Mouse (Mus musculus): ENCODE results near the gene Csnka2ip. TPM values are rescaled to one million over a fixed set of nuclear protein-coding genes. Genes with fewer than 3 reads are reported as not detected.

The Csnka2ip gene
- total RNA-seq (2014; fragmentation: Nextera tagmentation) (not detected in 2 replicates), total RNA-seq (2017) (not detected in 2 replicates)

GRCm38 (mm10) chr16:64602308-64602707 lies at the start of gene Csnka2ip:
Gene Csnka2ip (minus strand): TSS chr16:64602408.
- ATAC-seq (replicated peaks; ENCODE audit: poor library complexity, severe bottlenecking), result no peak

DNA sequence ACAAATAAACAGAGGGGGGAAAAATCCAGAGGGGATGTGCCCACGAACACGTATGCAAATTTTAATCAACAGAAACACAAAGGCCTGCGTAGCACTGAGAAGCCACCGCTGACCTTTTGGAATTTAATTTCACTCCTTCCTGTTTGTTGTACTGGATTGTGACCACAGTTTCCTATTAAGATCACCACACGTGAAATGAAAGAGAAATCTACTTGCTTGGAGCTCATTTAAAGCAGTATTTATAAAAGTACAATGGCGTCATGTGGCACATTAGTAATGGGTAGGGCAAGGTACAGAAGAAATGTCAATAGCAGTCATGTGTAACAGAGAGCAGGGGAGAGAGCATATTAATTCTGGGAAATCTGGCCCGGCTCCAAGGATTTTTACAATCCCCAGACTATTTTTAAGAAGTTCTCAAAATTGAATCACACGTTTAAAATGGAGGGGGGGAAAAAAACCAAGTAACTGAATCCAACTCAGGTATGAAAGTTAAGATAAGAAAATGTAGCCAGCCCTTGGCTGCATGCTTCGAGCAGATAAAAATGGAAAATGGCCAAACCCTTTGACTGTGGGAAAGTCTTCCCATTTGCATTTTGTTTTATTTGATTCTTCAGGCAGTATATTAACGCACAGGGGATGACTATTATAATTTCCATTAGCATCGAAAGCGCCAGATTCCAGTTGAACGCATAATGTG lies 47.5 kb upstream of the Csnka2ip start:
- no peak for ATAC-seq (replicated peaks; ENCODE audit: poor library complexity, severe bottlenecking)

- no peak for ATAC-seq (replicated peaks; ENCODE audit: poor library complexity, severe bottlenecking)
Observed at GRCm38 (mm10) chr16:64647771-64648170, 45.6 kb upstream of the Csnka2ip start.

DNA sequence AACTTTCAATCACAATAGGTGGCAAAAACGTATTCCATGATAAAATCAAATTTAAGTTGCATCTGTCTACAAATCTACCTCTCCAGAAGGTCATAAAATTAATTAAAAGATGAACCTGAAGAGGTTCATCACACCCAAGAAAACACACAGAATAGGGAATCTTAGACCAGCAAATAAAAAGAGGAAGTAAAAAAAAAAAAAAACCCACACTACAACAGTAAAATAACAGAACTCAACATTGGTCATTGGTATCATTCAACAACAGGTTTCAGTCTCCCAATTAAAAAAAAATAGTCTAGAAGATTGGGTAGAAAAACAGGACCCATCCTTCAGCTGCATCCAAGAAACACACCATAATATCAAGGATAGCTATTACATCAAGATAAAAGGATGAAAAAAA lies 32.9 kb upstream of the Csnka2ip start:
- no peak for ATAC-seq (replicated peaks; ENCODE audit: poor library complexity, severe bottlenecking)

DNA sequence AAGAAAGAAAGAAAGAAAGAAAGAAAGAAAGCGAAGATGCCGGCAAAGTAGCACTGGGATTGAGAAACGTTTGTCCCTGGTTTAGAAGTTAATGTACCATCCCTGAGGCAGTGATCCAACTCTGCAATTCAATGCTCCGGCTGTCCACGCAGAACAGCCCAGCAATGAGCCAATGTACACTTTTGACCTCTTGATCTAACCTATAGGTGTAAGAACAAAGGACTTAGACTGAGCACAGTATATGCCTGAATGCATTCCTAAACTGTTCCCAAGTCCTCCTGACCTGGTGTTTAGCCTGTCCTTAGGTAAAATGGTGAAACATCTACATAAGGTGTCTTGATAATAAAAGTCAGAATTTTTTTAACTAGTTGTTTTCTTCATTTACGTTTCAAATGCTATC lies 17.9 kb upstream of the Csnka2ip start:
- ATAC-seq (replicated peaks; ENCODE audit: poor library complexity, severe bottlenecking), result no peak

DNA sequence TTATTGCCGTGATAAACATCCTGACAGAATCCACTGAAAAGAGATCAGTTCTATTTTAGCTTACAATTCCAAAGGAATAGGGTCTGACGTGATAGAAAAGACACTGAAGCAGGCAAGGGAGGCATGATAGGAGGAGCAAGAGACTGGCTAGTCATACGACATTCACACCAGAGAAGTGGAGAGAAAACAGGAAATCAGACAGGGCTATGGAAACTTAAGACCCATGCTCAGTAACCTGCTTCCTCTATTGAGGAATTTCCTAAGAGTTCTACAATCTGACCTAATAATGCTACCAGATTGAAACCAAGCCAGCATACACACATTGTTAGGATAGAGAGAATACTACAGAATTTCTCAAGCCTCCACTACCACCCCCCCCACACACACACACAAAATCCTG lies 12.4 kb upstream of the Csnka2ip start:
- peak; percentile 96 for ATAC-seq (replicated peaks; ENCODE audit: poor library complexity, severe bottlenecking)

- no peak; the same call in 1 of the 2 replicates for ATAC-seq (replicated peaks; ENCODE audit: poor library complexity, severe bottlenecking)
Observed at GRCm38 (mm10) chr16:64607793-64608192, 5.6 kb upstream of the Csnka2ip start.

DNA sequence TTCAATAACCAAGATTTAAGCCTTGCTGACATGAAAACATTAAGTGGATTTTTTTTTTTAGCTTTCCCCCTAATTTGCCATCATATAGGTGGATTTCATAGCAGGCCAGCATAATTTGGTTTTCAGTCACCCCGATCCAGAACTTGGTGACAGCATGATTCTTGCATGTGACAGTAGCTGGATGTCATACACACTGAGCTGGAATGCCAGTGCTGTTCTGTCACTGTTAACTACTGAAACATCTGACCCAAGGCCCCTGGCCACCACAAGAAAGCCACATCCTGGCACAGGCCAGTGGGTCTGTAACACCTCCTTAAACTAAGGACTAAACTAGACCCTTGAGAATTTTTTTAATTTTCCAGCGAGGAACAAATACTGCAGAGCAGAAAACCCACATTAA lies 15.4 kb downstream of the Csnka2ip start:
- ATAC-seq (replicated peaks; ENCODE audit: poor library complexity, severe bottlenecking), result no peak

GRCm38 (mm10) chr16:64586262-64586619 lies 16.0 kb downstream of the Csnka2ip start:
- ATAC-seq (replicated peaks; ENCODE audit: poor library complexity, severe bottlenecking), result no peak

- ATAC-seq (replicated peaks; ENCODE audit: poor library complexity, severe bottlenecking), result no peak
Observed at GRCm38 (mm10) chr16:64585599-64586261, 16.5 kb downstream of the Csnka2ip start.

GRCm38 (mm10) chr16:64584591-64584990 lies 17.6 kb downstream of the Csnka2ip start:
- no peak for ATAC-seq (replicated peaks; ENCODE audit: poor library complexity, severe bottlenecking)

- no peak for ATAC-seq (replicated peaks; ENCODE audit: poor library complexity, severe bottlenecking)
Observed at GRCm38 (mm10) chr16:64583406-64583805, 18.8 kb downstream of the Csnka2ip start.

DNA sequence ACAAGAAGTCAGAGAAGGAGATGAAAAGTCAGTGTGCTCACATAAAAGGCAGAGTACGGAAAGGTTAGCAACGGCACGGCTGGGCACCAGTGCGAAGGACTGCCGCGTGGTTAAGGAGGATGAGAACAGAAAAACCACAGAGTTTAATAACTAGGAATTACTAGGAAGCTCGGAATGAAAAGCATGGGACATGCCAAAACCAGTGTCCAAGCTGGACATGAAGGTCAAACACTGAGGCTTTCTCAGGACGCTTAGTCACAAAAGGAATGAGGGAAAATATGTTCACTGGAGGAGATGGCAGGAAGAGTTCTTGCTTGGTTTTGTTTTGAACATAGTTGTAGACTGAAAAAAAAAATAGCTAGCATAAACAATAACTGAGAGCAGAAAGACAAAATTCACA lies 32.7 kb downstream of the Csnka2ip start:
- no peak for ATAC-seq (replicated peaks; ENCODE audit: poor library complexity, severe bottlenecking)

GRCm38 (mm10) chr16:64563081-64563480 lies 39.1 kb downstream of the Csnka2ip start:
- ATAC-seq (replicated peaks; ENCODE audit: poor library complexity, severe bottlenecking), result no peak

GRCm38 (mm10) chr16:64558518-64558917 lies 43.7 kb downstream of the Csnka2ip start:
- ATAC-seq (replicated peaks; ENCODE audit: poor library complexity, severe bottlenecking), result no peak

- no peak for ATAC-seq (replicated peaks; ENCODE audit: poor library complexity, severe bottlenecking)
Observed at GRCm38 (mm10) chr16:64526883-64527282, 75.3 kb downstream of the Csnka2ip start.

DNA sequence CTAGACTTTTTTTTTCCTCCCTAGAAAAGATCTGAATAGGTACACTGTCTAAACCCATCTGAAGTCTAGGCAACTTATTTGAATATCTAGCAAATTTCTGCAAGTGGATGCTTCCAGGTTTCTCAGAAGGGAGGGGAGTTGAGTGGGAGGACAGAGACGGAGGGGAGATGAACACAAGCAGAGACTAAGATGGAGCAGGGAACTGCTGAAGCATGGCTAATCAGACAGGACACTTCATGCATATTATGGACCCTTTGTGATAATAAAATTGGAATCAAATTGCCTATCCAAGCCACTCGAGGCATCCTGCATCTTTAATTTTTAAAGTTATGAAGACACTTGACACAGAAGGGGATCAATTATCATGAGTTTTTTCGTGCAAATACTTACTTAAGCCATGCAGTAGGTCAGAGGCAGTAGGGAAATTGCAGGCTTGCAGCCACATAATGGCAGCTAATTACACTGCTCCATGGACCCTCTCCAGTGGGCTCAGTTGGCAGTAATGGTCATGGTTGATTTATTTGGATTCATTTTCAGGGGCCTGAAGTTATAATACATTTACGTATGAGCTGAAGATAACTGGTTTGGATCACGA lies 78.1 kb downstream of the Csnka2ip start:
- ATAC-seq (replicated peaks; ENCODE audit: poor library complexity, severe bottlenecking), result no peak

- no peak for ATAC-seq (replicated peaks; ENCODE audit: poor library complexity, severe bottlenecking)
Observed at GRCm38 (mm10) chr16:64513423-64513822, 88.8 kb downstream of the Csnka2ip start.

Data from granulocyte monocyte progenitor cell, adult 5-6 weeks (primary cell).